In genomic region chr7:99836781-99837180, GRCm38 (mm10) we compare ENCODE assay signal across 25 mouse cellular contexts. TPM values are rescaled to one million over a fixed set of nuclear protein-coding genes. Genes with fewer than 3 reads are reported as not detected.
A peak's percentile ranks its signal among the peaks of the same experiment; 100 is the strongest.
DNase-seq lines count a peak whose midpoint lies in the region; ATAC-seq lines count a peak whose summit lies in the region.
"Had no signal": no experiment of that assay in that cellular context is flagged by ENCODE, and none has a peak within 500 bp of the region (broad histone marks: within the 10 kb centered on the region; RNA-seq: fewer than 3 reads in every experiment).

No protein-coding gene starts in this region.

- peak overlapping the region; percentile 42 for H3K27ac ChIP-seq in heart, embryonic 16.5 days (ENCODE audit: low read length)
- H3K27ac ChIP-seq in intestine, embryonic 16.5 days (ENCODE audit: low read length), result 0 out of 2 replicates have a peak overlapping the region, but pooled peaks have one; percentile 38
- H3K27ac ChIP-seq in limb, embryonic 15.5 days, result no peak overlapping the region; the same call in 1 of the 2 replicates
- H3K27ac ChIP-seq: embryonic facial prominence, embryonic 15.5 days; forebrain, embryonic 10.5 days; hindbrain, embryonic 14.5 days; midbrain, embryonic 13.5 days; neural tube, embryonic 15.5 days had no signal

- H3K9me3 ChIP-seq in heart, embryonic 16.5 days (replicated peaks; ENCODE audit: control insufficient read depth, low read length), result no peaks in the 10 kb centered on the region
- H3K9me3 ChIP-seq in intestine, embryonic 16.5 days (ENCODE audit: control insufficient read depth, low read length), result no peaks in the 10 kb centered on the region
- no peaks in the 10 kb centered on the region for H3K9me3 ChIP-seq in limb, embryonic 15.5 days
- H3K9me3 ChIP-seq: embryonic facial prominence, embryonic 15.5 days; forebrain, embryonic 10.5 days; midbrain, embryonic 13.5 days; neural tube, embryonic 15.5 days had no signal

- H3K4me1 ChIP-seq in heart, embryonic 16.5 days (ENCODE audit: control insufficient read depth, insufficient read depth, low read length), result peaks cover 20% of the 10 kb centered on the region
- peaks cover 10% of the 10 kb centered on the region for H3K4me1 ChIP-seq in intestine, embryonic 16.5 days (ENCODE audit: control insufficient read depth, insufficient read depth, low read length)
- peaks cover 17% of the 10 kb centered on the region for H3K4me1 ChIP-seq in limb, embryonic 15.5 days
- H3K4me1 ChIP-seq: embryonic facial prominence, embryonic 15.5 days; forebrain, embryonic 10.5 days; midbrain, embryonic 13.5 days had no signal

- peaks cover 16% of the 10 kb centered on the region for H3K36me3 ChIP-seq in heart, embryonic 16.5 days (ENCODE audit: control insufficient read depth, insufficient read depth)
- H3K36me3 ChIP-seq in intestine, embryonic 16.5 days (ENCODE audit: control insufficient read depth, insufficient read depth, low read length), result peaks cover 2% of the 10 kb centered on the region; the same call in 1 of the 2 replicates
- peaks cover 32% of the 10 kb centered on the region for H3K36me3 ChIP-seq in limb, embryonic 15.5 days

- no peak for DNase-seq in heart, postnatal 36 days
- peak; percentile 55 for DNase-seq in lung, postnatal 36 days
- no peak for DNase-seq in testis, postnatal 10 days (ENCODE audit: low spot score)
- DNase-seq in urinary bladder, postnatal 4 days (ENCODE audit: low spot score in 2 of 2), result no peak
- DNase-seq: adrenal gland, postnatal 36 days; cerebellum, adult 9-10 months; gastrocnemius, postnatal 25 days; kidney, adult 11 months; kidney, postnatal 10 days; layer of hippocampus, adult 9-11 months; thymus, postnatal 14 days had no signal

- H3K4me2 ChIP-seq in heart, embryonic 16.5 days (ENCODE audit: low read depth, low read length), result no peak overlapping the region
- H3K4me2 ChIP-seq in intestine, embryonic 16.5 days (ENCODE audit: low read depth, low read length), result no peak overlapping the region
- no peak overlapping the region for H3K4me2 ChIP-seq in limb, embryonic 15.5 days
- H3K4me2 ChIP-seq: embryonic facial prominence, embryonic 15.5 days; heart, embryonic 11.5 days; hindbrain, embryonic 14.5 days; liver, embryonic 11.5 days; midbrain, embryonic 13.5 days; neural tube, embryonic 15.5 days had no signal

- intact Hi-C loops in heart, postnatal 36 days (cut with DNase I), result no loop called here

- no peak overlapping the region for H3K4me3 ChIP-seq in heart, embryonic 16.5 days (ENCODE audit: low read length)
- no peak overlapping the region for H3K4me3 ChIP-seq in intestine, embryonic 16.5 days (ENCODE audit: low read length)
- no peak overlapping the region for H3K4me3 ChIP-seq in limb, embryonic 15.5 days
- H3K4me3 ChIP-seq: embryonic facial prominence, embryonic 15.5 days; forebrain, embryonic 10.5 days; midbrain, embryonic 13.5 days; myocyte; neural tube, embryonic 15.5 days had no signal

- peak; percentile 60; the same call in 1 of the 2 replicates for ATAC-seq in heart, embryonic 16.5 days (replicated peaks; ENCODE audit: extremely low read depth, insufficient read depth, low FRiP score)
- 0 out of 2 replicates have a peak, but pooled peaks have one; percentile 12 for ATAC-seq in intestine, embryonic 16.5 days
- peak; percentile 75 for ATAC-seq in limb, embryonic 15.5 days (ENCODE audit: insufficient number of reproducible peaks, low FRiP score, low TSS enrichment, low read depth)
- ATAC-seq: activated CD4-positive, CD25-positive, alpha-beta regulatory T cell, adult 4 months; midbrain, embryonic 13.5 days; Patski had no signal

- no peak overlapping the region for H3K9ac ChIP-seq in heart, embryonic 16.5 days (ENCODE audit: low read length)
- no peak overlapping the region for H3K9ac ChIP-seq in intestine, embryonic 16.5 days (ENCODE audit: low read depth, low read length)
- H3K9ac ChIP-seq in limb, embryonic 15.5 days, result no peak overlapping the region
- H3K9ac ChIP-seq: embryonic facial prominence, embryonic 15.5 days; hindbrain, embryonic 14.5 days; midbrain, embryonic 13.5 days; neural tube, embryonic 15.5 days had no signal

- H3K27me3 ChIP-seq in heart, embryonic 16.5 days (ENCODE audit: control insufficient read depth, insufficient read depth, low read length), result no peaks in the 10 kb centered on the region
- H3K27me3 ChIP-seq in intestine, embryonic 16.5 days (replicated peaks; ENCODE audit: control insufficient read depth, insufficient read depth, low read length), result no peaks in the 10 kb centered on the region
- H3K27me3 ChIP-seq in limb, embryonic 15.5 days, result no peaks in the 10 kb centered on the region
- H3K27me3 ChIP-seq: embryonic facial prominence, embryonic 15.5 days; midbrain, embryonic 13.5 days; neural tube, embryonic 15.5 days; Patski had no signal

- 24% methylated on average over 4 of the region's 4 CpGs for WGBS in heart, embryonic 16.5 days
- WGBS in intestine, embryonic 16.5 days, result 47% methylated on average over 4 of the region's 4 CpGs
- 34% methylated on average over 4 of the region's 4 CpGs for WGBS in limb, embryonic 15.5 days

RNA-seq across cellular contexts. Expression of gene Neu3, which starts 8.6 kb away (rescaled TPM):
- polyA plus RNA-seq in heart, embryonic 16.5 days (2015; fragmentation: Nextera tagmentation; extraction: Ambion mirVana), result 4.7 and 5.2 TPM in 2 replicates
- 1 to 10 TPM; 3.8 to 4.9 TPM for total RNA-seq in heart, postnatal 36 days (2021)
- polyA plus RNA-seq in intestine, embryonic 16.5 days (2015; fragmentation: Nextera tagmentation; extraction: Ambion mirVana), result 6.0 and 7.2 TPM in 2 replicates
- 5.0 and 5.1 TPM in 2 replicates for polyA plus RNA-seq in limb, embryonic 15.5 days (2015; fragmentation: Nextera tagmentation; extraction: Ambion mirVana)

RNA-seq across cellular contexts. Expression of gene Xrra1, which starts 22.1 kb away (rescaled TPM):
- polyA plus RNA-seq in heart, embryonic 16.5 days (2015; fragmentation: Nextera tagmentation; extraction: Ambion mirVana), result 0.12 and 0.46 TPM in 2 replicates
- not detected for total RNA-seq in heart, postnatal 36 days (2021)
- 0.11 and 0.12 TPM in 2 replicates for polyA plus RNA-seq in intestine, embryonic 16.5 days (2015; fragmentation: Nextera tagmentation; extraction: Ambion mirVana)
- 0.19 and 0.57 TPM in 2 replicates for polyA plus RNA-seq in limb, embryonic 15.5 days (2015; fragmentation: Nextera tagmentation; extraction: Ambion mirVana)
- polyA plus RNA-seq: small intestine, adult 2 months had no signal

RNA-seq across cellular contexts. Expression of gene Spcs2, which starts 26.5 kb away (rescaled TPM):
- polyA plus RNA-seq in heart, embryonic 16.5 days (2015; fragmentation: Nextera tagmentation; extraction: Ambion mirVana), result 180 and 224 TPM in 2 replicates
- total RNA-seq in heart, postnatal 36 days (2021), result 10 to 100 TPM; 48.0 to 50.4 TPM
- 393 and 423 TPM in 2 replicates for polyA plus RNA-seq in intestine, embryonic 16.5 days (2015; fragmentation: Nextera tagmentation; extraction: Ambion mirVana)
- polyA plus RNA-seq in limb, embryonic 15.5 days (2015; fragmentation: Nextera tagmentation; extraction: Ambion mirVana), result 338 and 353 TPM in 2 replicates

Comparison
In these comparisons a context has a peak if more than half of its experiments do, and no peak if none do; other contexts are left out.
1. ATAC-seq: peak in every context shown above with its lines; median percentile 75 in limb, embryonic 15.5 days; 60 in heart, embryonic 16.5 days; 12 in intestine, embryonic 16.5 days.